Mouse (Mus musculus): ENCODE results near the gene Pwwp2b. TPM values are rescaled to one million over a fixed set of nuclear protein-coding genes. Genes with fewer than 3 reads are reported as not detected.

Pwwp2b gene
- 1 to 10 TPM; 8.1 to 9.8 TPM for total RNA-seq (2021)

DNA sequence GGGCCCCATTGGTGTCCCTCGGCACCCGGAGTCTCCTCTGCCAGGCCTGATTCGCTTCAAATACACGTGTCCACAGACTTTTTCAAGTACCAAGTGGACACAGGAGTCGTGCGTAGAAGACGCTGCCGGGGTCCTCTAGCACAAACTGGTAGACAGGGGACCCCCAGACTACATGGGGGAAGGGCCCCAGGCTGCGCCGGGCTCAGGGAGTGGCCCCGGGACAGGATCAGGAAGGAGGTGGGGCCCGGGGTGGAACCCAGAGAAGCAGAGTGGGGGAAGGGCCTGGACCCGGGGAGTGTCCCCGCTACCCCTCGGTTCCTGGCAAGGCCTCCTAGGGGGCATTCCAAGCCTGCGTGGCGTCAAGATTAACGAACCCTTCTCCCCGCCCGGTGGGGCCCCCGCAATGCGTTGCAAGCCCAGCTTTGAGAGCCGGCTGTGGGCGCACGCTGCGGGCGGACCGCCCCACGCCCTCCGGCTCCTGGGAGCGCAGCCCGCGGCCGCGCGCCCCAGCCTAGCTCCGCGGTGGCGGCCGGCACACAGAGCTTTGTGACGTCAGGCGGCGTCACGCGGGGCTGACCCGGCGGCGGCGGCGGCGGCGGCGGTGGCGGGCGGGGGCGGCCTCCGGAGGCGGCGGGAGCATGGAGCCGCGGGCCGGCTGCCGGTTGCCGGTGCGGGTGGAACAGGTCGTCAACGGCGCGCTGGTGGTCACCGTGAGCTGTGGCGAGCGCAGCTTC, at the start of gene Pwwp2b:
TSS of gene Pwwp2b (plus strand) at position 602 of the 734 bp plus-strand sequence.
- intact Hi-C loops (cut with DNase I) = loop anchor here (5.0 kb wide), 1 partner anchor 119 kb away; no protein-coding TSS in a partner anchor

DNA sequence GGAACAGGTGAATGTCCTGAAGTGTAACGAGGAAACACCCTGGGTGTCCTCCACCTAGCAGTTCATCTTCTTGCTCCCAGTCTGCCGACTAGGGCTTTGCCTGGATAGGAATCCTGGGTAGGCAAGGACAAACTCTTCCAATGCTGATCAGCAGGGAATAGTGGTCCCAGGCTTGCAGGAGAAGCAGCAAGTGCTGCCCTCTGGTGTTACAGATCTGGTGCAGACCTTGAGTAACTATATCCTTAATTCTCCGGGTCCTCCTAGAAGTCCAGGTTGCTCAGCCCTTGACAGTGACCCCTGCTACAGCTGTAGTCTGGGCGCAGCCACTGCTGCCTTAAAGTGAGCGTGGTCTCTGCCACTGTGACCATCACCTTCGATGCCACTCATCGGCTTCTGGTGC, 48.2 kb upstream of the Pwwp2b start:
- intact Hi-C loops (cut with DNase I) = loop anchor here (10.0 kb wide), 1 partner anchor 355 kb away; the partner anchor contains the start of genes Mapk1ip1 and Ppp2r2d
- peak; percentile 76 to 82 for DNase-seq

More for the DNA sequence above, at the start of gene Pwwp2b:
- DNase-seq = peak; percentile 86 to 90

- intact Hi-C loops (cut with DNase I) = loop anchor here (10.0 kb wide), 1 partner anchor 356 kb away; the partner anchor contains the start of genes Mapk1ip1 and Ppp2r2d
- DNase-seq = no peak
Observed at GRCm38 (mm10) chr7:139201209-139201608, 47.1 kb upstream of the Pwwp2b start.

GRCm38 (mm10) chr7:139208023-139208772, 40.1 kb upstream of the Pwwp2b start:
- intact Hi-C loops (cut with DNase I) = loop anchor here (1.0 to 10.0 kb wide), 4 partner anchors 25 to 363 kb away; partner anchors contain the start of genes Mapk1ip1 and Ppp2r2d
- peak; percentile 55 to 62 for DNase-seq

DNA sequence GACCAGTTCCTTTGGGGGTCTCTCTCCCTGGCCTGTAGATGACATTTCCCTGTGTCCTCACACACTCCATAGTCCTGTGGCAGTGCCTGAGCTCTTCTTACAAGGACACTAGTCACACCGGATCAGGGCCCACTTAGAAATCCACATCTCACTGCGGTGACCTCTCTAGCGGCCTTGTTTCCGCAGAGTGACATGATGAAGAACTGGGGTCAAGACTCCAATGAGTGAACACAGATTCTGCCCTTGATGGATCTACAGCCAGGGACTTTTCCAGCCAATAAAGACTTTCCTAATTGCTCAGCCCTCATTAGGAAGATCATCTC, 39.5 kb upstream of the Pwwp2b start:
- no peak for DNase-seq

DNA sequence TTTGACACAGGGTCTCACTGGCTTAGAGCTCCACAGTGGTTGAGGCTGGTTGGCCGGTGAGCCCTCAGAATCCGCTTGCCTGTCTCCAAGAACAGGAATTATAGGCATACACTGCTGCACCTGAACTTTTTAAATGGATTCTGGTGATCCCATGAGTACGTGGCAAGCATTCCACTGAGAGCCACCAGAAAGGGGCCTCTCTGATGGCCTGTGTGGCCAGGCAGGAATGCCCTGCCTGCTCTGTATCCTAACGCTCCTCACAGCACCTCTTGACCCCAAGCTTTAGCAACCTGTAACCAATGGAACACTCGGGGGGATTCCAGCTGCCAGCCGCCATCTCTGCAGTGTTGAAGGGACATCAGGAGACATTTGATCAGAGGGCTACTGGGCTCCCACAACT, 36.5 kb upstream of the Pwwp2b start:
- intact Hi-C loops (cut with DNase I) = no loop called here

More for the DNA sequence above, 39.5 kb upstream of the Pwwp2b start:
- intact Hi-C loops (cut with DNase I) = loop anchor here (1.0 to 10.0 kb wide), 4 partner anchors 25 to 364 kb away; partner anchors contain the start of genes Mapk1ip1 and Ppp2r2d

GRCm38 (mm10) chr7:139212754-139213745, 35.2 kb upstream of the Pwwp2b start, which contains the start of the genes Lrrc27 and Stk32c:
TSS of gene Lrrc27 (plus strand) at chr7:139212988.
TSS of gene Stk32c (minus strand) at chr7:139213307.
- intact Hi-C loops (cut with DNase I) = no loop called here
- DNase-seq = peak; percentile 99

More for the DNA sequence above, 36.5 kb upstream of the Pwwp2b start:
- no peak for DNase-seq

- intact Hi-C loops (cut with DNase I) = no loop called here
- no peak for DNase-seq
Observed at GRCm38 (mm10) chr7:139213751-139214150, 34.5 kb upstream of the Pwwp2b start.

DNA sequence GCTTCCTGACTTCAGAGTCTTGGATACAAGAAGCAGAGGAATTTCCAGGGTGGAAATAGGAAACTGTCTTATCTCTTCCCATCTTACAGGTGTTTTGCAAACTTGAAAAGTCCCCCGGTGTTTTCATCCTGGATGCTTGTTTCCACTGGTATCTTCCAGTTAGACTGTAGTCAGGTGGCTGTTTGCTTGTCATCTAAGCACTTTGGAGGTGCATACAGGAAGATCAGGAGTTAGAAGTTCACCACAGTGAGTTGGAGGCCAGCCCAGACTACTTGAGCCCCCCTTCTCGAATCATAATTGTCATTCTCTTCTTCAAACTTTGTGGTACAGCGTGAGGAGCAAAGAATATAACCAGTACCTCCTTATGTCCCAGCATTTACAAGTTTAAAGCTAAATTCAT, 34.1 kb upstream of the Pwwp2b start:
- intact Hi-C loops (cut with DNase I) = no loop called here
- no peak for DNase-seq

DNA sequence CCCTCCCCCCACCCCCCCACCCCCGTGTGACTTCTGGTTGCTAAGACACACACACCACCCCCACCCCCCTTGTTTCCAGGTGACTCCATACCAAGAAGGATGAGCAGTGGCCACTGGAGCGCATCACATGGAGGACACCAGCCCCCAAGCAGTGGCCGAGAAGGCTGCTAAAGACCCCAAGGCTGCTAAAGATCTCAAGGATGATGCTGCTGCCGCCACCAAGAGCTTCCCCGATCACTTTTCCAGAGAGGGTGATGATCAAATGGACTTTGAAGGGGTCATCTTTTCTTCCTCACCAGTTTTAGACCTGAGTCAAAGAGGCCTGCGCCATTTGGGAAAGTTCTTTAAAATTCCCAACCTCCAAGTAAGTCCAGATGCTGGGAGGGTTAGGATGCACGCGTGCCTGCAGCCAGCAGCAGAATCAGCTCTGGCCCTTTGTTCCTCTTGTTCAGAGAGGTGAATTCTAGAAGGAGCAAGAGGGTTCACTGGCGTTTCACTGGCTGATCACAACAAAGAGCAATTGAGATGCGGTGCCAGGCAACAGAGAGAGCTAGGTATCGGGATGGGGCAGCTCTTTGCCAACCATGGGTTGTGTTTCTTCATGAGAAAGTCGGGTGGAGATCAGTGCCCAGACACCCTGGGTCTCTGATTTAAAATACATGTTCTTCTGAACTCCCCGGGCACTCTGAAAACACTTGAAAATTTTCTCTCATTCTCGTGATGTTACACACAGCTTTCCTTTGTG, 33.5 kb upstream of the Pwwp2b start:
- intact Hi-C loops (cut with DNase I) = no loop called here
- no peak for DNase-seq

DNA sequence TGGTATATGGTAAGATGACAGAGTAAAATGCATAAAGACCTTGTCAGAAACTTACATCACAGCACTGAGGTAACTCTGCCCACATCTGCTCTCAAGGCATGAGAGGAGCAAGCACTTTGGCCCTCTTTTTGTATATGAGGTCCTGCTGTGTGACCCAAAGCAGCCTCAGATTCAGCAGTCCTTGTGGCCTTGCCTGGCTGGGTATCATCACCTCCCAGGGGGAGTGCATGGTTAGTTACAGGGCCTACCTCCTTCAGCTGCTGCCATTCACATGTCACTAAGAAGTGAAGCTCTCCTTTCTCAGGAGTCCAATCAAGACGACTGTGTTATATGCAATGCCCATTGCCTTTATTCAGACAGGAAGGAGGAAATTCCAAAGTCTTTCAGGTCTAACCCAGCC, 32.8 kb upstream of the Pwwp2b start:
- intact Hi-C loops (cut with DNase I) = no loop called here
- no peak for DNase-seq

- no peak for DNase-seq
- intact Hi-C loops (cut with DNase I) = no loop called here
Observed at GRCm38 (mm10) chr7:139215946-139216345, 32.3 kb upstream of the Pwwp2b start.

DNA sequence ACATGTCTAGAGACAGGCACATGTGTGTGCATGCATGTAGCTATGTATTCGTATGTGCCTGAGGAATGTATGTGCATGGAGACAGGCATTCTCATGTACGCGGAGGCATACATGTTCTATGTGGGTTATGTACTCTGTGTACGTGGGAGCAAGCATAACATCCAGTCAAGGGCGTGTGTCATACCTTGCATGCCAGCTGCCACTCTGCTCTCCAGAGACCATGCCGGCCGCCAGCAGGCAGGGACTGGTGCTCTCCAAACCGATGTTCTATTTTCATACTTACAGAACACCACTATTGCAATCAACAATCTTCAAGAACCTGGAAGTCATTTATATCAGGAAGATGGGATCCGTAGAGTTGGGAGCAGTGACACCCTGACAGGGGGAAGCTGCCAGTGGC, 31.8 kb upstream of the Pwwp2b start:
- intact Hi-C loops (cut with DNase I) = no loop called here
- DNase-seq = peak; percentile 37 to 58

- no peak for DNase-seq
- intact Hi-C loops (cut with DNase I) = no loop called here
Observed at GRCm38 (mm10) chr7:139217046-139217445, 31.2 kb upstream of the Pwwp2b start.

DNA sequence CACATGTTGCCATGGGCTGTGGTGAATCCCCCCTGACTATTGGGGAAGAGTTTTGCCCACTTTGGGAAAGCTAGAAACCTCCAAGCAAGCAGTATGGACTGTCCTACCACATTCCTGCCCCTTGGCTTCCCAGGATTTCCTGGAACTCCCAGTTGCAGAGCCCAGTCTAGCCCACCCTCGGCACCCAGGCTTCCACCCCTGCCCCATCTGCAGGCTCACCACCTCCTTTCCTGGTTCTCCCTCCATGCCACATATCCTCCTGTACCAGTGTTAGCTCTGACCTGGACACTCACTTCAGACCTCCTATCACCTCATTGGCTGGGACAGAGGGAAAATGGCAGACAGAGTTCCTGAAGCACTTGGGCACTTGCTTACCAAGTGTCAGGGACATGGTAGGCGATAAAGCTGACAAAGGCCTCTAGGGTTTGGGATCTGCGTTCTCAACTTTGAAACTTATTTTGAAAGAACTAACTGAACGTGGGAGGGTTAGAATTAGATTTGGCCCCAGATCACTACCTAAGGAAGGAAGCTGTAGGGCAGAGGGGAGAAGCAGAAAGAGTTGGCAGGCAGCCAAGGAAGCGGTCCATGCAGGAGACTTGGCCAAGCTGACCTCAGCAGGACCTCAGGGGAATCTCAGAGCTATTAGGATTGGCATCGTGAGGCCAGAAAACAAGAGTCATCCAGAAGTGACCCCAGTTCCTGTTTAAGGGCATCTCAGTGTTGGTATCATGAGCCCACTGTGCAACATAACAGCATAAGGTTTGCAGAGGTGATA, 29.5 kb upstream of the Pwwp2b start:
- intact Hi-C loops (cut with DNase I) = no loop called here
- peak; percentile 66 to 68 for DNase-seq

GRCm38 (mm10) chr7:139219486-139219885, 28.8 kb upstream of the Pwwp2b start:
- DNase-seq = no peak
- intact Hi-C loops (cut with DNase I) = no loop called here

GRCm38 (mm10) chr7:139220303-139220702, 28.0 kb upstream of the Pwwp2b start:
- DNase-seq = peak in 1 of 2 experiments; percentile 53
- intact Hi-C loops (cut with DNase I) = no loop called here

GRCm38 (mm10) chr7:139221072-139221471, 27.2 kb upstream of the Pwwp2b start:
- no peak for DNase-seq

DNA sequence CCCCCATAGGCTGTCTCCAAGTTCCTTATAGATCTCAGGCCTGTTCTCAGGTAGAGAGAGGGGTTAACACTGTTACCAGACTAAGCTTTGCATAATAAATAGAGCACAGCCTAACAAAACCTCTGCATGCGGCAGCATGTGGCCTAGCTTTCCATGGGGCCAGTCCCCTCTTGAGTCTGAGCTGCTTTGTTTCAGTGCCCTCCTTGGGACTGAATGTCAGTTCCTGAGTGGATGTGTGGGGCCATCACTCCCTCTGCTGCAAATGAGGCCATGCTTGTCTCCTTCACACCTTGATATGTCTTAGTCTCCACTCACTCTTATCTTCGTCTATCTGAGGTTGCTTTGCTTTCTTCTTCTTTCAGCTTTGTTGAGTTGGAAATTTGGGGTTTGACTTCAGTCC, 26.4 kb upstream of the Pwwp2b start:
- no peak for DNase-seq
- intact Hi-C loops (cut with DNase I) = no loop called here

More at GRCm38 (mm10) chr7:139221072-139221471, 27.2 kb upstream of the Pwwp2b start:
- intact Hi-C loops (cut with DNase I) = no loop called here
